15 mouse cellular contexts compared by ENCODE assay signal in the genomic region with DNA sequence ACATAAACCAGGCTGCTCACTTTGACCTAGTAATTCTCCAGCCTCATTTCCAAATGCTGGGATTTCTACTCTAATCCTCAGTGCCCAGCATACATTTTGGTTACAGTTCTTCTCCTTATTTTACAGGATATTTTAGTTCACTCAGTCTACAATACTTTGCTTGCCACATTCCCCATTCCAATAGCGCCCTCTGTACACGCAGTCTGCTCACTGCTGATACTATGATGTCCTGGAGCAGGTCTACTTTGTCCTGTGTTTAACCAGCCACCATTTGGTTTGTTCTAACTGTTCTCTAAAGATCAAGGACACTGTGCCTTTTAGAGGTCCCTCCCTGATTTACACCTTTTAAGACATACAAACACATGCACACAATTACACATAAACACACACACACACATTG. TPM values are rescaled to one million over a fixed set of nuclear protein-coding genes. Genes with fewer than 3 reads are reported as not detected.
DNase-seq lines count a peak whose midpoint lies in the region; ATAC-seq and TF ChIP-seq lines count a peak whose summit lies in the region.
"Not testable (repeated sequence)": the region's sequence is repeated elsewhere in the genome, so short reads cannot be mapped to it uniquely, and the experiment has no call there.
"Had no signal": no experiment of that assay in that cellular context is flagged by ENCODE, and none has a peak within 500 bp of the region (broad histone marks: within the 10 kb centered on the region; RNA-seq: fewer than 3 reads in every experiment).

No protein-coding gene starts in this region.

- not testable (repeated sequence) for H3K27me3 ChIP-seq in heart, adult 2 months (ENCODE audit: control insufficient read depth, insufficient read depth, low read length); midbrain, postnatal 0 days (ENCODE audit: insufficient read depth, low read length)

- H3K4me2 ChIP-seq in midbrain, postnatal 0 days (ENCODE audit: low read depth, low read length, poor library complexity, severe bottlenecking) = not testable (repeated sequence)

- not testable (repeated sequence) for H3K36me3 ChIP-seq in heart, adult 2 months (ENCODE audit: control insufficient read depth, insufficient read depth, low read length); midbrain, postnatal 0 days (ENCODE audit: insufficient read depth, low read length)

- 54% methylated on average over 2 of the region's 2 CpGs for WGBS in heart, adult 2 months
- 71% methylated on average over 2 of the region's 2 CpGs for WGBS in midbrain, postnatal 0 days

- ATAC-seq in midbrain, postnatal 0 days (ENCODE audit: low FRiP score) = not testable (repeated sequence)

- TF ChIP-seq EP300 in heart, adult 2 months (IDR thresholded peaks at IDR 0.05; ENCODE audit: insufficient read depth, low read depth, low read length) = not testable (repeated sequence)

- H3K79me2 ChIP-seq in heart, adult 2 months (replicated peaks; ENCODE audit: control insufficient read depth, insufficient read depth, low read length) = not testable (repeated sequence)

- peak; percentile 48 for TF ChIP-seq CTCF in heart, adult 2 months (IDR thresholded peaks at IDR 0.05)
- TF ChIP-seq CTCF in midbrain, postnatal 0 days (IDR thresholded peaks at IDR 0.05) = peak; percentile 59

- H3K4me1 ChIP-seq in heart, adult 2 months (ENCODE audit: control insufficient read depth, insufficient read depth, low read length); midbrain, postnatal 0 days (ENCODE audit: insufficient read depth, low read length): not testable (repeated sequence)

- intact Hi-C loops in heart, adult 2 months (cut with DNase I); left cerebral cortex, postnatal 4 days (cut with DNase I): not testable (repeated sequence)

- DNase-seq in adrenal gland, postnatal 10 days = peak; percentile 52
- peak; percentile 15 for DNase-seq in embryo, embryonic 10 days (ENCODE audit: low spot score)
- not testable (repeated sequence) for DNase-seq in heart, adult 2 months
- peak; percentile 4 for DNase-seq in kidney, adult 9 months
- DNase-seq in left cerebral cortex, postnatal 4 days = peak; percentile 22
- peak; percentile 19 for DNase-seq in midbrain, postnatal 0 days (ENCODE audit: low spot score)
- peak; percentile 53 for DNase-seq in thymus, postnatal 14 days

- not testable (repeated sequence) for TF ChIP-seq POLR2A in heart, adult 2 months (IDR thresholded peaks at IDR 0.05; ENCODE audit: insufficient read depth, low read depth, low read length)

- not testable (repeated sequence) for H3K9ac ChIP-seq in heart, adult 2 months (ENCODE audit: low read depth, low read length); midbrain, postnatal 0 days (replicated peaks; ENCODE audit: low read length, poor library complexity, severe bottlenecking)

- not testable (repeated sequence) for H3K9me3 ChIP-seq in midbrain, postnatal 0 days (ENCODE audit: low read length)

- not testable (repeated sequence) for H3K27ac ChIP-seq in heart, adult 2 months; midbrain, postnatal 0 days (ENCODE audit: low read depth, low read length)

- not testable (repeated sequence) for H3K4me3 ChIP-seq in heart, adult 2 months; midbrain, postnatal 0 days (ENCODE audit: low read depth, low read length)

RNA-seq across cellular contexts. Expression of gene Dmbt1, which starts 28.0 kb away (rescaled TPM):
- total RNA-seq in adrenal gland, postnatal 10 days (2021) = under 1 TPM; 0.06 to 0.15 TPM
- not detected for total RNA-seq in heart, adult 2 months (2021)
- 0.03 and 0.04 TPM in 2 replicates for polyA plus RNA-seq in heart, adult 2 months (2012; rRNA removed)
- under 1 TPM in 1 of 2 experiments, not detected in 1; 0.06 TPM for total RNA-seq in left cerebral cortex, postnatal 4 days (2021)
- 0.05 TPM in 1 of 2 replicates, not detected in the other for total RNA-seq in midbrain, postnatal 0 days (2014; rRNA removed)
- 0.14 and 0.16 TPM in 2 replicates for polyA plus RNA-seq in midbrain, postnatal 0 days (2015; fragmentation: Nextera tagmentation; extraction: Ambion mirVana)
- total RNA-seq: common myeloid progenitor, adult 5-6 weeks; gastrocnemius, adult 8-10 months; layer of hippocampus, adult 8-10 months had no signal
- polyA plus RNA-seq: erythroblast, embryonic 14.5 days; forebrain, embryonic 16.5 days; G1E; hindbrain, embryonic 16.5 days; neural tube, embryonic 13.5 days had no signal
